Mouse (Mus musculus): ENCODE measurements around the gene Wdr19.
"Not testable (repeated sequence)": the region's sequence is repeated elsewhere in the genome, so short reads cannot be mapped to it uniquely, and the experiment has no call there.

The Wdr19 gene

GRCm38 (mm10) chr5:65299623-65300022, 100.1 kb downstream of the Wdr19 start:
- DNase-seq (ENCODE audit: low spot score in 2 of 2) = not testable (repeated sequence)

GRCm38 (mm10) chr5:65300121-65300520, 100.6 kb downstream of the Wdr19 start:
- DNase-seq (ENCODE audit: low spot score in 2 of 2) = no peak

DNA sequence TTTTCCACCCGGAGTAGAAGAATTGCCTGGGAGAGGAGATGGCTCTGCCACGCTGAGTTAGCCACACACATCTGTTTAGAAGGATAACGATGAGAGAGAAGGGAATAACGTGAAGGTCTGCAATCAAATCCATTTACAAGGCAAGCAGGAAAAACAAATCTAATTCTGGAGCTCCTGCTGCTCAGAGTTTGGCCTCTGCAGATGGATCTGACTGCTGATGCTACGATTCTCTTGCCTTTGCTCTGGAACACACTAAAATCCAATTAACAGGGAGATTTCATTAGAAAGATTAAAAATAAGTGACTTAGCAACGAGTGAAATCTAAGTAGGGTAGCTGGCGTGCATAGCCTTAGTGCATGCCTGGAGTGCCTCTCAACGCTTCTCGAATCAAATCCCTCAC, 106.0 kb downstream of the Wdr19 start:
- DNase-seq (ENCODE audit: low spot score in 2 of 2) = no peak

DNA sequence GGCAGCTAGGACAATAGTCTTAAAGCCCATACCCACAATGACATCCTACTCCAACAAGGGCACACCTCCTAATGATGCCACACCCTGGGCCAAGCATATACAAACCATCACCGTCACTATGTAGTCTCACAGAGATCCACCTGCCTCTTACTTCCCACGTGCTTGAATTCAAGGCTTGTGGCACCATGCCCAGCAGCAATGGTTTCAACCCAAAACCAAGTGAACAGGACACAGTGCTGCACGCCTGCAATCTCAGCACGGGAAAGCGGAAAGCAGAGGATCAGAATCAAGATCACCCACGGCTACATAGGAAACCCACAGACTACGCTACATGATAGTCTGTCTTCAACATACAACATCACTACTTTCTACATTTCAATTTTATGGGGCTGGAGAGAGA, 108.7 kb downstream of the Wdr19 start:
- DNase-seq (ENCODE audit: low spot score in 2 of 2) = no peak

DNA sequence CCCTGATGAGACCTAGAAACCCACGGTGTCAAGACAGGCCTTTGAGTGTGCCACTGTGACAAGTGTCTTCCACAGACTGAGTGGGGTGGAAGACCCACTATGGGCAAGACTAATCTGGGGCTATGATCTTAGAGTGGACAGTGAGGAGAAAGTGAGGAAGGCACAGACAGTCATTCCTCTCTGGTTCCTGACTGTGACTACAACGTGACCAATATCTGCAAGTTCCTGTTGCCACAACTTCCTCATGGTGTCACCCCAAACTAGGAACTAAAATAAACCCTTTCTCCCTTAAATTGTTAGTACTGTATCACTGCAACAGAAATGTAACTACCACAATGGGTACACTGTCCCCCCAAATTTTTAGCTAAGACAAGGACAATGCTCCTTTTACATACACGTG, 109.4 kb downstream of the Wdr19 start:
- DNase-seq (ENCODE audit: low spot score in 2 of 2) = no peak
